Mouse (Mus musculus) CH12.LX (cell line): Measurements from ENCODE around the gene Usp6nl. TPM values are rescaled to one million over a fixed set of nuclear protein-coding genes. Genes with fewer than 3 reads are reported as not detected.

ENCODE experiments used
- DNase-seq: peaks from one replicate; pipeline ENCODE4 v3.0.0-alpha.2; 2013; ENCODE audit errors: extremely low read depth
- H3K27ac ChIP-seq: 2 replicates; pipeline ENCODE4 v1.5.1; 2012; ENCODE audit warnings: low read depth, mild to moderate bottlenecking, control low read depth, moderate library complexity; ENCODE audit not compliant: insufficient read depth
- H3K27me3 ChIP-seq: replicated peaks from 2 replicates; pipeline ENCODE3; 2012; ENCODE audit warnings: inconsistent platforms
- H3K36me3 ChIP-seq, 2 experiments: replicated peaks in 1 of 2; 2 replicates each; pipeline versions ENCODE3 to v1.6.1; 2012; ENCODE audit warnings: inconsistent platforms in 1 of 2, low read length in 1 of 2, mild to moderate bottlenecking in 1 of 2, mixed read lengths in 1 of 2, moderate library complexity in 1 of 2; ENCODE audit not compliant: control insufficient read depth in 1 of 2, insufficient read depth in 1 of 2
- H3K4me1 ChIP-seq, 2 experiments: 2 replicates each; pipeline ENCODE4 v1.6.1; 2012; ENCODE audit warnings: inconsistent platforms in 1 of 2, moderate library complexity in 1 of 2; ENCODE audit not compliant: insufficient read depth in 2 of 2, control insufficient read depth in 1 of 2
- H3K4me2 ChIP-seq: 2 replicates; pipeline ENCODE4 v1.6.1; 2012; ENCODE audit warnings: low read depth, mild to moderate bottlenecking, control low read depth; ENCODE audit not compliant: poor library complexity, insufficient read depth, severe bottlenecking
- H3K4me3 ChIP-seq, 3 experiments: fragments of 150-350 bp in 1 of 3; sonication (generic) in 1 of 3; replicated peaks in 1 of 3; 2 replicates each; pipeline versions ENCODE3 to v1.5.1; 2011 to 2012; ENCODE audit warnings: low read depth in 2 of 3, low read length in 2 of 3, mild to moderate bottlenecking in 2 of 3, moderate library complexity in 2 of 3, control low read depth in 1 of 3, improper control_type of control experiment in 1 of 3, inconsistent platforms in 1 of 3, mixed read lengths in 1 of 3; ENCODE audit not compliant: poor library complexity in 1 of 3
- H3K79me2 ChIP-seq: replicated peaks from 2 replicates; pipeline ENCODE4 v1.6.1; 2012; ENCODE audit warnings: mild to moderate bottlenecking, moderate library complexity; ENCODE audit not compliant: control insufficient read depth, poor library complexity, insufficient read depth, severe bottlenecking; ENCODE audit errors: extremely low read depth
- H3K9ac ChIP-seq: 2 replicates; pipeline ENCODE4 v1.6.1; 2012; ENCODE audit warnings: low read depth, mild to moderate bottlenecking, control low read depth, moderate library complexity; ENCODE audit not compliant: insufficient read depth
- H3K9me3 ChIP-seq: replicated peaks from 2 replicates; pipeline ENCODE3; 2012; ENCODE audit warnings: low read length, inconsistent platforms, mixed read lengths
- BHLHE40 ChIP-seq: IDR thresholded peaks from 2 replicates; pipeline ENCODE4 v1.6.1; 2011; ENCODE audit warnings: mild to moderate bottlenecking, low read depth, low read length, improper control_type of control experiment
- CHD2 ChIP-seq: IDR thresholded peaks from 2 replicates; pipeline ENCODE4 v1.6.1; 2011; ENCODE audit warnings: low read length, improper control_type of control experiment
- CTCF ChIP-seq, 2 experiments: IDR thresholded peaks in 1 of 2; conservative IDR thresholded peaks in 1 of 2; 2 replicates each; pipeline ENCODE4 v1.5.1; 2011 to 2012; ENCODE audit warnings: low read depth in 2 of 2, low read length in 2 of 2, improper control_type of control experiment in 1 of 2, inconsistent platforms in 1 of 2, mild to moderate bottlenecking in 1 of 2, moderate library complexity in 1 of 2
- ELF1 ChIP-seq: IDR thresholded peaks from 2 replicates; pipeline ENCODE4 v1.6.1; 2014; ENCODE audit warnings: low read depth, mild to moderate bottlenecking, inconsistent platforms, low read length, improper control_type of control experiment
- EP300 ChIP-seq: IDR thresholded peaks from 2 replicates; pipeline ENCODE4 v1.6.1; 2011; ENCODE audit warnings: low read length, improper control_type of control experiment
- IRF4 ChIP-seq: IDR thresholded peaks from 2 replicates; pipeline ENCODE4 v1.6.1; 2014; ENCODE audit warnings: low read depth, mild to moderate bottlenecking, inconsistent platforms, low read length, improper control_type of control experiment
- KAT2A ChIP-seq: IDR thresholded peaks from 2 replicates; pipeline ENCODE4 v1.6.1; 2012; ENCODE audit warnings: low read length, improper control_type of control experiment, inconsistent platforms; ENCODE audit not compliant: insufficient replicate concordance
- MAFK ChIP-seq: IDR thresholded peaks from 2 replicates; pipeline ENCODE4 v1.6.1; 2011; ENCODE audit warnings: low read length, improper control_type of control experiment; ENCODE audit not compliant: insufficient replicate concordance
- MAX ChIP-seq: IDR thresholded peaks from 2 replicates; pipeline ENCODE4 v1.6.1; 2011; ENCODE audit warnings: low read length, improper control_type of control experiment
- MXI1 ChIP-seq: IDR thresholded peaks from 2 replicates; pipeline ENCODE4 v1.6.1; 2011; ENCODE audit warnings: mild to moderate bottlenecking, low read depth, low read length, improper control_type of control experiment
- NELFE ChIP-seq: IDR thresholded peaks from 2 replicates; pipeline ENCODE4 v1.6.1; 2011; ENCODE audit warnings: low read depth, low read length, improper control_type of control experiment
- NRF1 ChIP-seq: IDR thresholded peaks from 2 replicates; pipeline ENCODE4 v1.6.1; 2014; ENCODE audit warnings: low read depth, mild to moderate bottlenecking, inconsistent platforms, low read length, improper control_type of control experiment, moderate library complexity
- PAX5 ChIP-seq: IDR thresholded peaks from 2 replicates; pipeline ENCODE4 v1.6.1; 2012; ENCODE audit warnings: low read length, inconsistent platforms, mixed read lengths
- POLR2AphosphoS2 ChIP-seq: IDR thresholded peaks from 2 replicates; pipeline ENCODE4 v1.6.1; 2011; ENCODE audit warnings: low read depth, low read length, improper control_type of control experiment
- RAD21 ChIP-seq: IDR thresholded peaks from 2 replicates; pipeline ENCODE4 v1.6.1; 2011; ENCODE audit warnings: low read depth, mild to moderate bottlenecking, low read length, improper control_type of control experiment, moderate library complexity
- TBP ChIP-seq: conservative IDR thresholded peaks from 2 replicates; pipeline ENCODE4 v1.6.1; 2011; ENCODE audit warnings: low read depth, low read length, improper control_type of control experiment
- ZKSCAN1 ChIP-seq: IDR thresholded peaks from 2 replicates; pipeline ENCODE4 v1.6.1; 2012; ENCODE audit warnings: low read depth, inconsistent platforms, low read length, improper control_type of control experiment, borderline replicate concordance
- dilution Hi-C: fragments of 300-500 bp; cut with MboI; formaldehyde crosslinking; loops from 2 replicates; pipeline ENCODE4 v1.14.3; 2020; ENCODE audit warnings: low sequenced_read_pairs; ENCODE audit not compliant: extremely low pct_unique_long_range_greater_than_20kb, extremely low pct_ligation_motif_present
- in situ Hi-C: fragments of 300-500 bp; cut with MboI; formaldehyde crosslinking; loops from 3 replicates; pipeline ENCODE4 v1.14.3; 2019; ENCODE audit warnings: low sequenced_read_pairs, low pct_ligation_motif_present, low pct_unique_long_range_greater_than_20kb, mixed read lengths
- polyA plus RNA-seq: library from polyadenylated mRNA; unstranded; fragments of >175 nt; gene quantifications from 2 replicates; pipeline ENCODE4 v1.2.1, GENCODE M21; 2012; ENCODE audit warnings: low read depth; ENCODE audit not compliant: insufficient read length
- total RNA-seq, 2 experiments: library from RNA; depleted of rRNA; stranded (reverse); fragments of 300-350 nt in 1 of 2; fragments of >200 nt in 1 of 2; gene quantifications; 2 replicates each; pipeline ENCODE4 v1.2.3; 2012 to 2014

The Usp6nl gene
- total and polyA plus RNA-seq, 3 experiments: 4.1 to 12.1 (median 4.6) TPM

GRCm38 (mm10) chr2:6350164-6350563, 27.7 kb downstream of the Usp6nl start:
- dilution Hi-C loops: no loop called here
- Histone ChIP-seq H3K9me3 (peaks cover 3% of the 10 kb centered on the region), H3K4me2 (peak overlapping the region; percentile 19; the same call in 1 of the 2 replicates), H3K36me3 (peaks cover 0 to 12% of the 10 kb centered on the region in 2 experiments), H3K27me3 (no peaks in the 10 kb centered on the region), H3K4me3 (no peak overlapping the region), H3K4me1 (peaks cover 11 to 58% of the 10 kb centered on the region in 2 experiments), H3K27ac (no peak overlapping the region), H3K9ac (no peak overlapping the region), H3K79me2 (peaks cover 2% of the 10 kb centered on the region; the same call in 1 of the 2 replicates)
- no peak for TF ChIP-seq BHLHE40
- no peak for TF ChIP-seq PAX5
- no peak for TF ChIP-seq MXI1
- TF ChIP-seq ELF1: no peak
- TF ChIP-seq TBP: no peak
- no peak for TF ChIP-seq MAFK
- TF ChIP-seq NELFE: no peak
- TF ChIP-seq RAD21: no peak
- no peak for TF ChIP-seq POLR2AphosphoS2
- no peak for TF ChIP-seq EP300
- TF ChIP-seq ZKSCAN1: no peak
- TF ChIP-seq CHD2: no peak
- no peak for TF ChIP-seq MAX
- no peak for TF ChIP-seq IRF4
- DNase-seq: no peak
- in situ Hi-C loops: no loop called here

GRCm38 (mm10) chr2:6350931-6351695, 28.6 kb downstream of the Usp6nl start:
- in situ Hi-C loops: no loop called here
- H3K9ac ChIP-seq: no peak overlapping the region
- TF ChIP-seq KAT2A: no peak
- peak; percentile 12 for TF ChIP-seq RAD21
- TF ChIP-seq CTCF (conservative IDR thresholded peaks at IDR 0.05 in 1 of 2, IDR thresholded peaks at IDR 0.05 in 1 of 2; ENCODE audit: low read depth in 2 of 2, low read length in 2 of 2): peak in 1 of 2 experiments; percentile 17; a peak in 1 of 4 replicates
- TF ChIP-seq NRF1: no peak
- TF ChIP-seq, all 38 proteins: peak for 2
- H3K9me3 ChIP-seq: no peaks in the 10 kb centered on the region
- H3K79me2 ChIP-seq: peaks cover 2% of the 10 kb centered on the region; the same call in 1 of the 2 replicates
- H3K4me3 ChIP-seq: no peak overlapping the region
- H3K27ac ChIP-seq: no peak overlapping the region
- no peak for DNase-seq
- no peaks in the 10 kb centered on the region for H3K27me3 ChIP-seq
- no peak overlapping the region for H3K4me2 ChIP-seq
- H3K36me3 ChIP-seq: peaks cover 0 to 8% of the 10 kb centered on the region in 2 experiments
- dilution Hi-C loops: no loop called here
- H3K4me1 ChIP-seq: peaks cover 11 to 62% of the 10 kb centered on the region in 2 experiments
